Mouse (Mus musculus): ENCODE measurements at regions not wholly inside any gene's neighbourhood (a gene's known extent, or its start where the extent isn't known, plus 50 kb on each side); places are given as distances from the start of the nearest gene placed in this dataset.
"Not testable (repeated sequence)": the region's sequence is repeated elsewhere in the genome, so short reads cannot be mapped to it uniquely, and the experiment has no call there.

DNA sequence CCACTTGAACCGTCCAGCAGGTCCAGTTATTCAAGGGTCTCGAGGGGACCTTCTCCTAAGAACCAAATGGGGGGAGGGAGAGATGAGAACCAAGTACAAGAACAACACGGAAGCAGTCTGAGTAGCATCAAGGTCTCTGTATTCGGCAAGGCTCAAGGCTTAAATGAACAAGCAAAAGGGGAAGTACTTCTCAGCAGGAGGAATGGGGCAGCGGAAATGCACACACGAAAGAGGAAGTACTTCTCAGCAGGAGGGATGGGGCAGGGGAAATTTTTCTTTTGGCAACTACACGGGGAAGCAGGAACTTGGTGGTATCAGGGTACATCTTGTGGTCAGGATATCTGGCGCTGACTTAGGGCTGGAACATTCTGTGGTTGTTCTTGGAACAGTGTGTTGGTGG lies 536.5 kb downstream of the Amd2 start:
- in situ Hi-C loops (cut with MboI, MseI): not testable (repeated sequence)

DNA sequence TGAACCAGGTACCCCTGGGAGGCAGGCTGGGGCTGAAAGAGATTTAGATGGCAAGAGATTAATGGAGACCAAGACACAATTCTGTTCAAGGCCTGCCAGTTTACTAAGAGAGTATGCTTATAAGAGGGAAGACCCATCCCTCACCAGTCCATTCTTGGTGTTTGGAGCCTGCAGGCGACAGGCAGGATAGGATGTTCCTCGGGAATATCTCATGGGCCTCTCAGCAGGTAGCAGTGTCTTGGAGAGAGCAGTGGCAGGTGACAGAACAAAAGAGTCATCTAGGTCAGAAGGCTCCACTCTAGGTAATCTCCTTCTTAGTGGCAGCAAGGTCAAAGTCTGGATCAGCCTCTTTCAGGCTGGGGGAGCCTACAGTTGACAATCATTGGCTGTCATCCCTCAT lies 555.5 kb downstream of the Amd2 start:
- in situ Hi-C loops (cut with MboI, MseI): loop anchor here (5.0 kb wide), 1 partner anchor 1106 kb away; no protein-coding TSS in a partner anchor

DNA sequence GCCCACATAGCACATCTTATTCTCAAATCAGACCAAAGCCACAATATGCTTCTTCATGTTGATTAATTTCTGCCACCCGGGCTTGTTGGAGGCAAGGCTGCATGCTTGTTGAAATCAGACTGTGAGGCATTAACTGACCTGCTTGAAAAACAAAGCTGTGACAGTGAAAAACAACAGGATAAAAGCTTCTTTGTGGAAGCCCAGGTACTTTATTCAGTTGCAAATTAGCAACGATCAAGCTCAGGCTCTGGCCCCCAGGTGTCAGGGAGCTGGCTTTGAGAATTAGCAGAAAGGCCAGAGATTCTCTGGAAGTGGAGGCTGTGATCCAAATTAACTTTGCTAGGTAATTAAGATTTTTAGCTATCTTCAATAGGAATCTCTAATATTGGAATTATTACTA lies 560.4 kb downstream of the Amd2 start:
- in situ Hi-C loops (cut with MboI, MseI): not testable (repeated sequence)

DNA sequence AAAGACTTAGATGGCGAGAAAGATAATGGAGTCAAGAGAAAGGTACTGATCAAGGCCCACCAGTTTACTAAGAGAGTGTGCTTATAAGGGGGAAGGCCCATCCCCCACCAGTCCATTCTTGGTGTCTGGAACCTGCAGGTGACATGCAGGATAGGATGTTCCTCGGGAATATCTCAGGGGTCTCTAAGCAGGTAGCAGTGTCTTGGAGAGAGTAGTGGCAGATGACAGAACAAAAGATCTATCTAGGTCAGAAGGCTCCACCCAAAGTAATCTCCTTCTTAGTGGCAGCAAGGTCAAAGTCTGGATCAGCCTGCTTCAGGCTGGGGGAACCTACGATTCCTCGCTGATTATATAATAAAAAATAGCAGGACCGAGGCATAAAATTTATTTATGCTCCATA lies 561.0 kb downstream of the Amd2 start:
- in situ Hi-C loops (cut with MboI, MseI): no loop called here

DNA sequence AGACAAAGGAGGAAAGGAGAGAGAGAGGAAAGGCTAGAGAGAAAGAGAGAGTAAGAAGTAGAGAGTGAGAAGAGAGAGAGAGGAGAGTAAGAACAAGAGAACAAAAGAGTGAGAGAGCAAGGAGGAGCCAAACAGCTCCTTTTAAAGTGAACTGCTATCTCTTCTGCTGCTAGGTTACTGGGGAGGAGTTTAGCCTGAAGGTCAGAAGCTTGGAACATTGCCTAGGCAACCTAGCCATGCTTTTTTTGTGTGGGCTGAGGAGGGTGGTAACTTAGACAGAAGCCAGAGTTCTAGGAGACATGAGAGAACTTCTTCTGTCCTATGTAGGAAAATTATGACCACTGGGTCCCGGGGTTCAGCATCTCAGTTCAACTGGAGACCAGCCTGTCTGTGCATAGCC lies 562.4 kb downstream of the Amd2 start:
- in situ Hi-C loops (cut with MboI, MseI): no loop called here

DNA sequence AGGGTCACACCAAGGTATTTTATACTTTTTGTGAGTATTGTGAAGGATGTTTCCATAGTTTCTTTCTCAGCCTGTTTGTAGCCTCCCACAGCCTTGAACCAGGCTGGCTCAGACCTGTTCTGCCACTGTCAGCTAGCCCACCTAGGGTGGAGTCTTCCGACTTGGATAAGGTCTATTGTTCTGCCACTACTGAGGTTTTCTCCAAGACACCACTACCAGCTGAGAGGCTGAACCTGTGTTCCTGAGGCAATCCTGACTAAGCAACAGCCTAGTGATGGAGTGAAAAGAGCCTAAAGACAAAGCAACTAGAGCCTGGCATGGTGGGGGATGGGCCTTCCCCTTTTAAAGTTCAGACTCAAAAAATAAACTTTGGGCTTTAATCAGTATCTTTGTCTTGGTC lies 580.5 kb downstream of the Amd2 start:
- in situ Hi-C loops (cut with MboI, MseI): no loop called here
